Mouse (Mus musculus): ENCODE data around the gene Cul4a. TPM values are rescaled to one million over a fixed set of nuclear protein-coding genes. Genes with fewer than 3 reads are reported as not detected.

Gene Cul4a
- polyA plus RNA-seq, 1 experiment, result 235 TPM

- TF ChIP-seq POLR2A (IDR thresholded peaks at IDR 0.05; ENCODE audit: insufficient read depth, low read depth, low read length), result no peak
- TF ChIP-seq CTCF (IDR thresholded peaks at IDR 0.05; ENCODE audit: insufficient read depth, low read depth, low read length), result no peak
- 0 out of 2 replicates have a peak, but pooled peaks cover 3% of the 10 kb centered on the region for H3K4me1 ChIP-seq (ENCODE audit: control insufficient read depth, insufficient read depth, low read length)
- H3K4me3 ChIP-seq (ENCODE audit: insufficient read depth, low read depth, low read length), result no peak overlapping the region
- H3K27ac ChIP-seq (ENCODE audit: insufficient read depth, low read depth, low read length), result no peak overlapping the region
- 87% methylated on average over 5 of the region's 5 CpGs for WGBS
These were observed 58.9 kb downstream of the Cul4a start for GRCm38 (mm10) chr8:13164361-13164760.

- H3K27ac ChIP-seq (ENCODE audit: insufficient read depth, low read depth, low read length), result no peak overlapping the region
- WGBS, result 10% methylated on average over 1 of the region's 1 CpGs
- H3K4me3 ChIP-seq (ENCODE audit: insufficient read depth, low read depth, low read length), result no peak overlapping the region
- H3K4me1 ChIP-seq (ENCODE audit: control insufficient read depth, insufficient read depth, low read length), result no peaks in the 10 kb centered on the region
- TF ChIP-seq POLR2A (IDR thresholded peaks at IDR 0.05; ENCODE audit: insufficient read depth, low read depth, low read length) (no peak), CTCF (IDR thresholded peaks at IDR 0.05; ENCODE audit: insufficient read depth, low read depth, low read length) (no peak)
These were observed 65.1 kb downstream of the Cul4a start for GRCm38 (mm10) chr8:13170510-13170909.

- Histone ChIP-seq H3K4me3 (ENCODE audit: insufficient read depth, low read depth, low read length) (no peak overlapping the region), H3K4me1 (ENCODE audit: control insufficient read depth, insufficient read depth, low read length) (no peaks in the 10 kb centered on the region), H3K27ac (ENCODE audit: insufficient read depth, low read depth, low read length) (no peak overlapping the region)
- WGBS, result 89% methylated on average over 4 of the region's 4 CpGs
- TF ChIP-seq POLR2A (IDR thresholded peaks at IDR 0.05; ENCODE audit: insufficient read depth, low read depth, low read length) (no peak), CTCF (IDR thresholded peaks at IDR 0.05; ENCODE audit: insufficient read depth, low read depth, low read length) (no peak)
These were observed 68.9 kb downstream of the Cul4a start for GRCm38 (mm10) chr8:13174305-13174704.

- 81% methylated on average over 4 of the region's 4 CpGs for WGBS
- TF ChIP-seq POLR2A (IDR thresholded peaks at IDR 0.05; ENCODE audit: insufficient read depth, low read depth, low read length) (no peak), CTCF (IDR thresholded peaks at IDR 0.05; ENCODE audit: insufficient read depth, low read depth, low read length) (no peak)
- Histone ChIP-seq H3K4me1 (ENCODE audit: control insufficient read depth, insufficient read depth, low read length) (no peaks in the 10 kb centered on the region), H3K4me3 (ENCODE audit: insufficient read depth, low read depth, low read length) (no peak overlapping the region), H3K27ac (ENCODE audit: insufficient read depth, low read depth, low read length) (no peak overlapping the region)
These were observed 69.4 kb downstream of the Cul4a start for GRCm38 (mm10) chr8:13174811-13175210.

DNA sequence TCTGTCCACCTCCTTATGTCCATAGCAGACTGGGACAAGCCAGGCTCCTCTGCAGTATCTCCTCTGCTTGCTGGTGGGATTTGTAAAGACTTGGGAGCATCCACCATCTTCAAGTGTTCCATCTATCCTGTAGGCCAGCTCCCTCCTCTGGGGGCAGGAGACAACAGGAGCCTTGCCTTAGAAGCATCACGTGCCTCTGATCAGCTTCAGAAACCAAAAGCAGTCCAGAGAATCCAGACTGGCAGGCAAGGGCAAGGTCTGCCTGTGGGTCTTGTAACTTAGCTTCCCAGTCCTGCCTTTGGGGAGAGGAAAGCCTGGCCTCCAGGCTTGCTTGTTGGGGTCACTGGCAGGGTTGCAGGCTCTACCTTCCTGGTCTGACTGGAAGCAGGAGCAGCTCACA lies 70.2 kb downstream of the Cul4a start:
- TF ChIP-seq CTCF (IDR thresholded peaks at IDR 0.05; ENCODE audit: insufficient read depth, low read depth, low read length), result no peak
- no peak for TF ChIP-seq POLR2A (IDR thresholded peaks at IDR 0.05; ENCODE audit: insufficient read depth, low read depth, low read length)
- Histone ChIP-seq H3K4me1 (ENCODE audit: control insufficient read depth, insufficient read depth, low read length) (no peaks in the 10 kb centered on the region; the same call in 1 of the 2 replicates), H3K4me3 (ENCODE audit: insufficient read depth, low read depth, low read length) (no peak overlapping the region), H3K27ac (ENCODE audit: insufficient read depth, low read depth, low read length) (no peak overlapping the region)
- 96% methylated on average over 1 of the region's 1 CpGs for WGBS

- 89% methylated on average over 7 of the region's 7 CpGs for whole genome bisulfite sequencing
These were observed 71.9 kb downstream of the Cul4a start for GRCm38 (mm10) chr8:13177173-13177852.

GRCm38 (mm10) chr8:13178137-13178536 lies 72.7 kb downstream of the Cul4a start:
- WGBS, result 91% methylated on average over 5 of the region's 5 CpGs
- no peak overlapping the region for H3K27ac ChIP-seq (ENCODE audit: insufficient read depth, low read depth, low read length)
- TF ChIP-seq POLR2A (IDR thresholded peaks at IDR 0.05; ENCODE audit: insufficient read depth, low read depth, low read length), result no peak
- no peak for TF ChIP-seq CTCF (IDR thresholded peaks at IDR 0.05; ENCODE audit: insufficient read depth, low read depth, low read length)
- no peak overlapping the region for H3K4me3 ChIP-seq (ENCODE audit: insufficient read depth, low read depth, low read length)
- H3K4me1 ChIP-seq (ENCODE audit: control insufficient read depth, insufficient read depth, low read length), result peaks cover 4% of the 10 kb centered on the region

More at GRCm38 (mm10) chr8:13177173-13177852, 71.9 kb downstream of the Cul4a start:
- no peak overlapping the region for H3K4me3 ChIP-seq (ENCODE audit: insufficient read depth, low read depth, low read length)
- H3K4me1 ChIP-seq (ENCODE audit: control insufficient read depth, insufficient read depth, low read length), result peaks cover 4% of the 10 kb centered on the region
- TF ChIP-seq CTCF (IDR thresholded peaks at IDR 0.05; ENCODE audit: insufficient read depth, low read depth, low read length) (no peak), POLR2A (IDR thresholded peaks at IDR 0.05; ENCODE audit: insufficient read depth, low read depth, low read length) (no peak)
- H3K27ac ChIP-seq (ENCODE audit: insufficient read depth, low read depth, low read length), result no peak overlapping the region

DNA sequence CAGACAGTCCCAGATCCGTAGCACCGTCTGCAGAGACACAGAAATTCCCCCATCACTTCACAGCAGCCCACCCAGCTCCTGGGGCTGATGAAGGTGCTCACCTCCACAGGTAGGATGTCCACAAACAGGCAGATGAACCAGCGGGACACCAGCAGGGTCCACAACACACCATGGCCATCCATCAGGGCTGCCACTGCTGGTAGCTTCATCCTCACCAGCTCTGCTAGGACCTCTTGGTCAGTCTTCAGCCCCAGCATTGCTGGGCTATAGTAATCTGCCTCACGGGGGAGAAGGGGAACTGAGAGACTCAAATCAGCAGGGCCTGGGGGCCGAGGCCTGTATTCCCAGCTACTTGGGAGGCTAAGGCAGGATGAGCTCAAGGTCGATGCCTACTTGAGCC lies 74.1 kb downstream of the Cul4a start:
- TF ChIP-seq CTCF (IDR thresholded peaks at IDR 0.05; ENCODE audit: insufficient read depth, low read depth, low read length) (no peak), POLR2A (IDR thresholded peaks at IDR 0.05; ENCODE audit: insufficient read depth, low read depth, low read length) (no peak)
- no peak overlapping the region for H3K4me3 ChIP-seq (ENCODE audit: insufficient read depth, low read depth, low read length)
- H3K27ac ChIP-seq (ENCODE audit: insufficient read depth, low read depth, low read length), result no peak overlapping the region
- WGBS, result 84% methylated on average over 6 of the region's 6 CpGs
- peaks cover 4% of the 10 kb centered on the region for H3K4me1 ChIP-seq (ENCODE audit: control insufficient read depth, insufficient read depth, low read length)

- Histone ChIP-seq H3K4me3 (ENCODE audit: insufficient read depth, low read depth, low read length) (no peak overlapping the region), H3K27ac (ENCODE audit: insufficient read depth, low read depth, low read length) (no peak overlapping the region), H3K4me1 (ENCODE audit: control insufficient read depth, insufficient read depth, low read length) (peaks cover 4% of the 10 kb centered on the region)
- no peak for TF ChIP-seq CTCF (IDR thresholded peaks at IDR 0.05; ENCODE audit: insufficient read depth, low read depth, low read length)
- no peak for TF ChIP-seq POLR2A (IDR thresholded peaks at IDR 0.05; ENCODE audit: insufficient read depth, low read depth, low read length)
- WGBS, result 56% methylated on average over 7 of the region's 7 CpGs
These were observed 74.5 kb downstream of the Cul4a start for GRCm38 (mm10) chr8:13179948-13180347.

Measured in olfactory bulb, adult 2 months (tissue).